Mouse (Mus musculus): ENCODE data around the gene Sap25. TPM values are rescaled to one million over a fixed set of nuclear protein-coding genes. Genes with fewer than 3 reads are reported as not detected.
"Not testable (repeated sequence)": the region's sequence is repeated elsewhere in the genome, so short reads cannot be mapped to it uniquely, and the experiment has no call there.

The Sap25 gene
- polyA plus RNA-seq, 1 experiment from 2014 or later = 4.5 TPM

- no peak overlapping the region for H3K9ac ChIP-seq (replicated peaks)
- H3K4me1 ChIP-seq = no peaks in the 10 kb centered on the region
- H3K36me3 ChIP-seq = no peaks in the 10 kb centered on the region
- H3K27ac ChIP-seq (replicated peaks) = no peak overlapping the region
- no peak overlapping the region for H3K4me2 ChIP-seq (replicated peaks)
- no peak for ATAC-seq (replicated peaks)
- H3K4me3 ChIP-seq = no peak overlapping the region
- peaks cover 10% of the 10 kb centered on the region; the same call in 1 of the 2 replicates for H3K27me3 ChIP-seq
- H3K9me3 ChIP-seq = no peaks in the 10 kb centered on the region
- 62% methylated on average over 3 of the region's 3 CpGs for WGBS
These were observed 31.8 kb upstream of the Sap25 start for GRCm38 (mm10) chr5:137609292-137609691.

- no peak overlapping the region for H3K27ac ChIP-seq (replicated peaks)
- H3K36me3 ChIP-seq = no peaks in the 10 kb centered on the region
- no peaks in the 10 kb centered on the region for H3K4me1 ChIP-seq
- no peak for ATAC-seq (replicated peaks)
- no peaks in the 10 kb centered on the region for H3K9me3 ChIP-seq
- no peak overlapping the region for H3K4me2 ChIP-seq (replicated peaks)
- WGBS = 85% methylated on average over 4 of the region's 4 CpGs
- peaks cover 10% of the 10 kb centered on the region; the same call in 1 of the 2 replicates for H3K27me3 ChIP-seq
- no peak overlapping the region for H3K4me3 ChIP-seq
- H3K9ac ChIP-seq (replicated peaks) = no peak overlapping the region
These were observed 31.1 kb upstream of the Sap25 start for GRCm38 (mm10) chr5:137610056-137610455.

DNA sequence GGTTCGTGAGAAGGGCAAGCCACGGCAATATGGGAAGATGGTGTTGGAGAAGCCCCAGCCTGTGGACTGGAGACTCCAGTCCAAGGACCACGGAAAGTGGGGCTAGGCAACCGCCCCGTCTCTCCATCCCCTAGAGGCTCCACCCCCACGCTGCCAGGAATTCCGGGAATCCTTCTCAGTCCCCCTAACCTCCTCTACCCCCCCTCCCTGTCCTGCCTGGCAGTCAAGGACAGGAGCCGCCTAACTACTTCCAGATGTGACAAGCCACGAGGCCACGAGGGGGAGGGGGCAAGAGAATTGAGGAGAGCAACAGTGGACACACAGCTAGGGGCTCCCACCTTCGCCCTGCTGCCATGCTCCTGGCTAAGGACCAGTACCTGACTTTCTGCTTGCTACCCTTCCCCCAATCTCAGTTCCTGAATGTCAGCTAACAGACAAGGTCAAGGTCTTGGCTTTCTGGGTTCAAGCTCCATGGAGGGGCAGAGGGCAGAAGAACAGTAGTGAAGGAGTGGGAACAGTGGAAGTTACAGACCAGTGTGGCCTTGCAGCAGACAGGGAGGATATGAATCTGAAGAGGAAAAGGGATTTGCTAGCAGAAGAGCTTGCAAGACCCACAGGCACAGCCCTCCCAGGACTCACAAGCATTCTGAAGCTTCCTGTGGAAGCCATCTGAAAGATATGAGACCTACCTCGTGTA, 30.4 kb upstream of the Sap25 start:
- H3K27me3 ChIP-seq = peaks cover 10% of the 10 kb centered on the region; the same call in 1 of the 2 replicates
- WGBS = 24% methylated on average over 11 of the region's 12 CpGs
- H3K27ac ChIP-seq (replicated peaks) = no peak overlapping the region

GRCm38 (mm10) chr5:137611245-137611602, 29.9 kb upstream of the Sap25 start:
- no peak overlapping the region for H3K9ac ChIP-seq (replicated peaks)
- peaks cover 10% of the 10 kb centered on the region; the same call in 1 of the 2 replicates for H3K27me3 ChIP-seq
- no peaks in the 10 kb centered on the region for H3K9me3 ChIP-seq
- no peaks in the 10 kb centered on the region for H3K4me1 ChIP-seq
- H3K4me2 ChIP-seq (replicated peaks) = no peak overlapping the region
- H3K4me3 ChIP-seq = no peak overlapping the region
- 31% methylated on average over 6 of the region's 6 CpGs for WGBS
- ATAC-seq (replicated peaks) = no peak
- no peaks in the 10 kb centered on the region for H3K36me3 ChIP-seq
- H3K27ac ChIP-seq (replicated peaks) = no peak overlapping the region

More for the DNA sequence above, 30.4 kb upstream of the Sap25 start:
- Histone ChIP-seq H3K36me3 (no peaks in the 10 kb centered on the region), H3K9ac (replicated peaks) (no peak overlapping the region), H3K4me3 (no peak overlapping the region), H3K4me2 (replicated peaks) (no peak overlapping the region), H3K9me3 (no peaks in the 10 kb centered on the region), H3K4me1 (no peaks in the 10 kb centered on the region)
- ATAC-seq (replicated peaks) = no peak

- no peaks in the 10 kb centered on the region for H3K36me3 ChIP-seq
- no peak overlapping the region for H3K4me3 ChIP-seq
- H3K27ac ChIP-seq (replicated peaks) = no peak overlapping the region
- 71% methylated on average over 5 of the region's 5 CpGs for WGBS
- no peak for ATAC-seq (replicated peaks)
- H3K9me3 ChIP-seq = no peaks in the 10 kb centered on the region
- H3K9ac ChIP-seq (replicated peaks) = no peak overlapping the region
- H3K27me3 ChIP-seq = peaks cover 6% of the 10 kb centered on the region; the same call in 1 of the 2 replicates
- no peak overlapping the region for H3K4me2 ChIP-seq (replicated peaks)
- no peaks in the 10 kb centered on the region for H3K4me1 ChIP-seq
These were observed 28.1 kb upstream of the Sap25 start for GRCm38 (mm10) chr5:137613076-137613475.

DNA sequence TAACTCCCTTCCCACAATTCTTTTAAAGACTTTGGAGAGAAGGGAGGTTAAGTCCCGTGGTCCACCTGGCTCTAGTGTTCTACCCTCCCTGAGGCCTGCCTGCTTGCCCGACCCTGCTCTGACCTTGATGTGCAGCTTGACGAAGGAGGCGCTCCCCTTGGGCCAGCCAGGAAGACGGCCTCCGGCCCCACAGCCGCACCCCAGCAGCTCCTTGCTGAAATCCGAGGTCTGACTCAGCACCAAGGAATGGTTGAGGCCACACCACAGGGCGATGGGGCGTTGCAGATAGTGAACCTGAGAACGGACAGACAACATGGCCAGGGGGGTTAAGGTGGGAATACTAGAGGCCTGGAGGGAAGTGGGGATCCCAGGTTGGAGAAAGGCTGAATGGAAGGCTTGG, 27.6 kb upstream of the Sap25 start, which contains the start of gene Pcolce:
Gene Pcolce, minus strand, starts transcription at position 235 of the 400 bp plus-strand sequence.
- Histone ChIP-seq H3K4me1 (no peaks in the 10 kb centered on the region), H3K4me2 (replicated peaks) (no peak within 1 kb of the TSS), H3K36me3 (no peaks in the 10 kb centered on the region), H3K27me3 (peaks cover 5% of the 10 kb centered on the region; the same call in 1 of the 2 replicates), H3K9me3 (no peaks in the 10 kb centered on the region), H3K27ac (replicated peaks) (no peak within 1 kb of the TSS), H3K9ac (replicated peaks) (no peak within 1 kb of the TSS), H3K4me3 (no peak within 1 kb of the TSS)
- 63% methylated on average over 11 of the region's 11 CpGs for WGBS
- no peak for ATAC-seq (replicated peaks)

DNA sequence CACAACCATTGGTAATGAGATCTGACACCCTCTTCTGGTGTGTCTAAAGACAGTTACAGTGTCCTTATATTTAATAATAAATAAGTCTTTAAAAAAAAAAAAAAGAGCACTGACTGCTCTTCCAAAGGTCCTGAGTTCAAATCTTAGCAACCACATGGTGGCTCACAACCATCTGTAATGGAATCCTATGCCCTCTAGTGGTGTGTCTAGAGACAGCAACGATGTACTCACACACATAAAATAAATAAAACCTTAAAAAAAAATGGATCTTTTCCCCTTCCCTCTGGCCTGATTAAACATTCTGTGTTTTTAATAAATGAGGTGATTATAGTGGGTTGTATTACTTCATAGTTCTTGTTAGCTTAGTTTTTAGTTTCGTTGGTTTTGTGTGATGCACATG, 26.2 kb upstream of the Sap25 start:
- not testable (repeated sequence) for H3K4me1 ChIP-seq; H3K9me3 ChIP-seq; H3K36me3 ChIP-seq; H3K27ac ChIP-seq (replicated peaks); ATAC-seq (replicated peaks); H3K9ac ChIP-seq (replicated peaks); H3K27me3 ChIP-seq; H3K4me3 ChIP-seq; H3K4me2 ChIP-seq (replicated peaks)
- 95% methylated on average over 2 of the region's 2 CpGs for WGBS

- WGBS = 94% methylated on average over 7 of the region's 7 CpGs
- no peaks in the 10 kb centered on the region for H3K9me3 ChIP-seq
- no peaks in the 10 kb centered on the region for H3K27me3 ChIP-seq
- ATAC-seq (replicated peaks) = no peak
- no peaks in the 10 kb centered on the region for H3K36me3 ChIP-seq
- H3K4me1 ChIP-seq = no peaks in the 10 kb centered on the region
- no peak overlapping the region for H3K27ac ChIP-seq (replicated peaks)
- H3K9ac ChIP-seq (replicated peaks) = no peak overlapping the region
- no peak overlapping the region for H3K4me3 ChIP-seq
- no peak overlapping the region for H3K4me2 ChIP-seq (replicated peaks)
These were observed 25.8 kb upstream of the Sap25 start for GRCm38 (mm10) chr5:137615347-137615746.

DNA sequence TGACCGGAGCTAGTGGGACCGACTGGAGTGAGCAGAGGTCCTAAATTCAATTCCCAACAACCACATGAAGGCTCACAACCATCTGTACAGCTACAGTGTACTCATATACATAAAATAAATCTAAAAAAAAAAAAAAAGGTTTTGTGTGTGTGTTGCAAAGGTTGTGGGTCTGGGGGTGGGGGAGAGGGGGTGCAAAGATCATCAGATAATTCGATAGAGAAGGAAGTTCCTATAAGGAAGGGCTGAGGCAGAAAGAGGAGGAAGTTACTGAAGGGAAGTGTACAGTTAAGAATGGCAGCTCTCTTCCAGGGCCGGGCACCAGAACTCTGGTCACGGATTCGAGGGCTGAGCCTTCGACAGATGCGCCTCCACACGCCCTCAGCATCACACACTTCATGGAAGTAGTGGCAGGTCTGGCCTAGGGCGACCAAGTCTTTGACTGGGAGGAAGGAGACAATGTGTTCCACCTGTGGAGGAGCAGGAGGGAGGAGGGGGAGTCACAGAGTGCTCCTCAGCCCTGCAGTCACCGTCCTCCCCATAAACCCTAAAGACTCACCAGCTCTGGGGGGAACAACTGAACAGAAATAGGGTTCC, 17.1 kb upstream of the Sap25 start:
- ATAC-seq (replicated peaks) = no peak
- Histone ChIP-seq H3K9me3 (no peaks in the 10 kb centered on the region), H3K27ac (replicated peaks) (no peak overlapping the region), H3K4me2 (replicated peaks) (no peak overlapping the region), H3K4me3 (no peak overlapping the region), H3K4me1 (peaks cover 8% of the 10 kb centered on the region), H3K9ac (replicated peaks) (no peak overlapping the region), H3K27me3 (no peaks in the 10 kb centered on the region), H3K36me3 (no peaks in the 10 kb centered on the region)
- WGBS = 88% methylated on average over 11 of the region's 11 CpGs

- WGBS = 3% methylated on average over 9 of the region's 9 CpGs
- Histone ChIP-seq H3K36me3 (no peaks in the 10 kb centered on the region), H3K27me3 (no peaks in the 10 kb centered on the region), H3K9ac (replicated peaks) (peak overlapping the region; percentile 65), H3K4me1 (peaks cover 38% of the 10 kb centered on the region), H3K4me2 (replicated peaks) (peak overlapping the region; percentile 65), H3K9me3 (no peaks in the 10 kb centered on the region), H3K27ac (replicated peaks) (peak overlapping the region; percentile 90), H3K4me3 (peak overlapping the region; percentile 54)
- ATAC-seq (replicated peaks) = no peak
These were observed 13.1 kb upstream of the Sap25 start for GRCm38 (mm10) chr5:137627991-137628390.

- Histone ChIP-seq H3K27ac (replicated peaks) (peak within 1 kb of the TSS; percentile 90), H3K4me1 (peaks cover 38% of the 10 kb centered on the region)
- WGBS = under 1% methylated on average over 46 of the region's 46 CpGs
These were observed 12.4 kb upstream of the Sap25 start, which contains the start of the genes Fbxo24, Lrch4 and Gm20605 for GRCm38 (mm10) chr5:137628498-137629305. Gene Fbxo24, minus strand, starts transcription at chr5:137629002. Gene Lrch4, plus strand, starts transcription at chr5:137629121. Gene Gm20605, plus strand, starts transcription at chr5:137629175.

GRCm38 (mm10) chr5:137629306-137629721, 11.8 kb upstream of the Sap25 start:
- H3K36me3 ChIP-seq = peaks cover 7% of the 10 kb centered on the region
- H3K27me3 ChIP-seq = no peaks in the 10 kb centered on the region
- H3K9ac ChIP-seq (replicated peaks) = peak overlapping the region; percentile 65
- ATAC-seq (replicated peaks) = peak; percentile 7
- peak overlapping the region; percentile 86 for H3K27ac ChIP-seq (replicated peaks)
- H3K4me3 ChIP-seq = peak overlapping the region; percentile 57
- WGBS = under 1% methylated on average over 23 of the region's 23 CpGs
- H3K4me2 ChIP-seq (replicated peaks) = peak overlapping the region; percentile 74
- H3K4me1 ChIP-seq = peaks cover 38% of the 10 kb centered on the region
- H3K9me3 ChIP-seq = no peaks in the 10 kb centered on the region

More at GRCm38 (mm10) chr5:137628498-137629305, 12.4 kb upstream of the Sap25 start, which contains the start of the genes Fbxo24, Lrch4 and Gm20605:
- H3K9ac ChIP-seq (replicated peaks) = peak within 1 kb of the TSS; percentile 65
- no peaks in the 10 kb centered on the region for H3K27me3 ChIP-seq
- ATAC-seq (replicated peaks) = peak; percentile 99
- peak within 1 kb of the TSS; percentile 74 for H3K4me2 ChIP-seq (replicated peaks)
- peaks cover 1% of the 10 kb centered on the region; the same call in 1 of the 2 replicates for H3K36me3 ChIP-seq
- no peaks in the 10 kb centered on the region for H3K9me3 ChIP-seq
- peak within 1 kb of the TSS; percentile 57 for H3K4me3 ChIP-seq
